ENCODE assay signal across 13 mouse cellular contexts in the genomic region with DNA sequence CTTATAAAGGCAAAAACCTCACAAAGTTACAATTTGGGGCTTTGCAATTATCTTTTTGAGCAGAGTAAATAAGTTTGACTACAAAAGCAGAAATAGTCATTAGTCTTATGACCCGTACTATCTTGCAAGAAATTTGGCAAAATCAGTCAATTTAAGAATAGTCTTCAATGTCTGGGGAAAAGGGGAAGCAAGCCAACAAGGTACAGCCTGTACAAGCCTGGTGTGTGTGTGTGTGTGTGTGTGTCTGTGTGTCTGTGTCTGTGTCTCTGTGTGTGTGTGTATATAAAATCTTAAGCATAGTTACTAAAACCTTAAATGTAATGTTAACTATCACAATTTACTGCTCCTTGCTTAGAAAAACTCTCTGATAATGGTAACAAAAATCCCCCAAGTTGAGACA.
"Had no signal": no experiment of that assay in that cellular context is flagged by ENCODE, and none has a peak within 500 bp of the region (broad histone marks: within the 10 kb centered on the region; RNA-seq: fewer than 3 reads in every experiment).

No protein-coding gene starts in this region.

- H3K9me3 ChIP-seq: kidney, embryonic 15.5 days; megakaryocyte, embryonic 14.5 days; midbrain, embryonic 10.5 days; midbrain, embryonic 13.5 days had no signal

- H3K27ac ChIP-seq: kidney, embryonic 15.5 days; left cerebral cortex, adult 2 months; liver, embryonic 14.5 days; midbrain, embryonic 10.5 days; midbrain, embryonic 13.5 days; stomach, postnatal 0 days had no signal

- H3K4me1 ChIP-seq: kidney, embryonic 15.5 days; megakaryocyte, embryonic 14.5 days; midbrain, embryonic 13.5 days had no signal

- ATAC-seq: midbrain, embryonic 13.5 days had no signal

- H3K36me3 ChIP-seq: kidney, embryonic 15.5 days; midbrain, embryonic 10.5 days; midbrain, embryonic 13.5 days had no signal

- DNase-seq: layer of hippocampus, postnatal 36 days; lung, adult 18-20 months; lung, postnatal 14 days; lung, postnatal 4 days; thymus, postnatal 36 days had no signal

- H3K4me2 ChIP-seq: kidney, embryonic 15.5 days; liver, embryonic 11.5 days; midbrain, embryonic 13.5 days had no signal

- H3K4me3 ChIP-seq: kidney, embryonic 15.5 days; left cerebral cortex, adult 2 months; megakaryocyte, embryonic 14.5 days; midbrain, embryonic 10.5 days; midbrain, embryonic 13.5 days had no signal

- H3K27me3 ChIP-seq: kidney, embryonic 15.5 days; midbrain, embryonic 13.5 days had no signal

- H3K9ac ChIP-seq: kidney, embryonic 15.5 days; liver, embryonic 14.5 days; midbrain, embryonic 13.5 days had no signal
